Mouse (Mus musculus) neutrophil, adult 83 days (primary cell): ENCODE data around the gene AC170998.1. TPM values are rescaled to one million over a fixed set of nuclear protein-coding genes. Genes with fewer than 3 reads are reported as not detected.

ENCODE experiments used
- total RNA-seq, 2 experiments: library from RNA; stranded (reverse); gene quantifications; one replicate each; pipeline ENCODE4 v1.2.4; 2023

The AC170998.1 gene
- total RNA-seq: 10 to 100 TPM; 15.1 to 15.5 TPM

GRCm38 (mm10) chr17:28725783-28726182 is at the start of gene AC170998.1:
Gene AC170998.1 (plus strand): TSS chr17:28726083.

GRCm38 (mm10) chr17:28689586-28690283 is 36.1 kb upstream of the AC170998.1 start, which contains the start of gene Slc26a8:
Gene Slc26a8 (minus strand): TSS chr17:28690233.

DNA sequence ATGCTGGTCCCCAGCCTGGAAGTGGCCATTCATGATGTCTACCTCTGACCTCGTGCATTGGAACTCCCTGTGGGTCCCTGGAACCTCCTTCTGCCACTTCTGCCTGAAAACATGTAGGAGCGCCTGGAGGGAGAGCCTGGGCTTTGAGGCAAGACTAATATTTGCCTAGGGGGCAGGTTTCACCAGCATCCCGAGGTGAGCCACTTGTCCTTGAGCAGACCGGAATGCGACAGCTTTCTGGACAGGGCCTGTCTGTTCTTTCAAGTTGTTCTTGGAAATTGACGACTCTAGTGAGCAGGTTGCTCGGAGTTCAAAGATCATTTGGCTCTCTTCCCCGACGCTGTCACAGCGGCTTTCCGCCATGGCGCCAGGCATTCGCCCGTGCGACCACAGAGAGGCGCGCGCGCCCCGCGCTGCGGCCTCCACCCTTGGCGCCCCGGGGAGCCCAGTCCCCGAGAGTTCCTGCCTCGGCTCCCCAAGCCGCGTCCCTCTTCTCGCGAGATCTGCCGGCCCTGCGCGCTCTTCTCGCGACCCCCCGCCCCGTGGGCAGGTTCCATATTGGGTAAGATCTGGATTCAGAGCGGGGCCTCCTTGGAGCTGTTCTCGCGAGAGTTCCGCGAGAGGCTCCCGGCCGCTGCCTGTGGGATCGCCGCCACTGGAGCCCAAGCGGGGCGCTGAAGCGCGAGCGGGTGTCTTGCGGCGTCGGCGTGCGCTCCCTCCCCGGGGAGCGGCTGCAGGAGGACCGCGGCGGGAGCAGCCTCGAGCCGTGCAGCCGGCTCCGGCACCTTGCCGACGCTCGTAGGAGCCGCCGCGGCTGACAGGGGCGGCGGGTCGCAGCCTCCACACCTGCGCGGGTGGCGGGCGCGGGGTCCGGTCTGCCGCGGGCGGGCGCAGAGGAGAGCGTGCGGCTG is 34.9 kb upstream of the AC170998.1 start, which contains the start of gene Mapk14:
Gene Mapk14, plus strand, starts transcription at position 554 of the 911 bp plus-strand sequence.

GRCm38 (mm10) chr17:28769121-28769874 is 43.4 kb downstream of the AC170998.1 start, which contains the start of gene Mapk13:
Gene Mapk13 (plus strand): TSS chr17:28769297.

Other genes with a start within 250 kb of the AC170998.1 start
- gene Fkbp5, start 208.6 kb upstream of the AC170998.1 start, total RNA-seq: 10 to 100 TPM; 36.6 to 47.0 TPM
- gene Armc12, start 195.3 kb upstream of the AC170998.1 start, total RNA-seq: 1 to 10 TPM; 1.1 to 1.8 TPM
- not detected for gene Clpsl2, start 176.7 kb upstream of the AC170998.1 start, total RNA-seq
- gene Clps, start 165.3 kb upstream of the AC170998.1 start, total RNA-seq: not detected
- not detected for gene Lhfpl5, start 150.4 kb upstream of the AC170998.1 start, total RNA-seq
- 10 to 100 TPM; 57.5 to 66.0 TPM for gene Srpk1, start 103.4 kb upstream of the AC170998.1 start, total RNA-seq
- 1 to 10 TPM; 2.2 to 3.3 TPM for gene Slc26a8, start 35.9 kb upstream of the AC170998.1 start, total RNA-seq
- gene Mapk14, start 34.8 kb upstream of the AC170998.1 start, total RNA-seq: 100 to 1,000 TPM; 212 to 226 TPM
- gene Mapk13, start 43.2 kb downstream of the AC170998.1 start, total RNA-seq: 100 to 1,000 TPM; 149 to 167 TPM
- gene Brpf3, start 75.0 kb downstream of the AC170998.1 start, total RNA-seq: 10 to 100 TPM; 52.6 to 62.7 TPM
- 1 to 10 TPM; 2.5 to 3.9 TPM for gene Pnpla1, start 132.3 kb downstream of the AC170998.1 start, total RNA-seq
- under 1 TPM; 0.35 to 0.38 TPM for gene 4930539E08Rik, start 189.2 kb downstream of the AC170998.1 start, total RNA-seq
- 1 to 10 TPM; 1.9 to 3.4 TPM for gene Pxt1, start 217.8 kb downstream of the AC170998.1 start, total RNA-seq
- gene Kctd20, start 225.9 kb downstream of the AC170998.1 start, total RNA-seq: 100 to 1,000 TPM; 171 to 175 TPM